Mouse (Mus musculus) heart, embryonic 11.5 days (tissue): ENCODE measurements around the gene Rab21. TPM values are rescaled to one million over a fixed set of nuclear protein-coding genes. Genes with fewer than 3 reads are reported as not detected.
"Not testable (repeated sequence)": the region's sequence is repeated elsewhere in the genome, so short reads cannot be mapped to it uniquely, and the experiment has no call there.

ENCODE experiments used
- ATAC-seq: fragments of 200-750 bp; cut with Nextera tagmentation; replicated peaks from 2 replicates; pipeline ENCODE4 v1.8.0; 2017; ENCODE audit warnings: moderate library complexity; ENCODE audit not compliant: insufficient number of reproducible peaks, low FRiP score, low TSS enrichment
- H3K27ac ChIP-seq: fragments of 300-500 bp; sonication (generic); 2 replicates; pipeline ENCODE4 v1.5.1; 2014; ENCODE audit warnings: mild to moderate bottlenecking, low read depth, low read length
- H3K27me3 ChIP-seq: fragments of 300-500 bp; sonication (generic); 2 replicates; pipeline ENCODE4 v1.6.1; 2014; ENCODE audit warnings: mild to moderate bottlenecking, low read length, mixed read lengths; ENCODE audit not compliant: control insufficient read depth, insufficient read depth
- H3K36me3 ChIP-seq: fragments of 300-500 bp; sonication (generic); 2 replicates; pipeline ENCODE4 v1.6.1; 2014; ENCODE audit warnings: mild to moderate bottlenecking, low read length, moderate library complexity, mixed read lengths; ENCODE audit not compliant: control insufficient read depth, insufficient read depth
- H3K4me1 ChIP-seq: fragments of 300-500 bp; sonication (generic); 2 replicates; pipeline ENCODE4 v1.6.1; 2014; ENCODE audit warnings: low read length; ENCODE audit not compliant: control insufficient read depth, insufficient read depth
- H3K4me2 ChIP-seq: fragments of 300-500 bp; sonication (generic); 2 replicates; pipeline ENCODE4 v1.6.1; 2014; ENCODE audit warnings: mild to moderate bottlenecking, moderate library complexity
- H3K4me3 ChIP-seq: fragments of 300-500 bp; sonication (generic); 2 replicates; pipeline ENCODE4 v1.5.1; 2014; ENCODE audit warnings: low read depth, low read length
- H3K9ac ChIP-seq: fragments of 300-500 bp; sonication (generic); 2 replicates; pipeline ENCODE4 v1.6.1; 2014; ENCODE audit warnings: mild to moderate bottlenecking, low read depth, low read length, moderate library complexity
- H3K9me3 ChIP-seq: fragments of 300-500 bp; sonication (generic); replicated peaks from 2 replicates; pipeline ENCODE4 v1.6.1; 2016; ENCODE audit warnings: low read length; ENCODE audit not compliant: control insufficient read depth
- WGBS: fragments of 180-500 bp; shearing (Covaris S2); extraction: QIAGEN DNeasy Blood & Tissue Kit; methylation state at CpG from one replicate; pipeline ENCODE4 v1.1.7; 2014; ENCODE audit not compliant: insufficient replicate concordance; 5-methylcytosine and 5-hydroxymethylcytosine counted together
- polyA plus RNA-seq: library from polyadenylated mRNA; unstranded; fragments of >200 nt; fragmentation: Nextera tagmentation; extraction: Ambion mirVana; gene quantifications from 2 replicates; pipeline ENCODE4 v1.2.1, GENCODE M21; 2014

The Rab21 gene
- polyA plus RNA-seq, 1 experiment from 2014 or later = 10.3 TPM

DNA sequence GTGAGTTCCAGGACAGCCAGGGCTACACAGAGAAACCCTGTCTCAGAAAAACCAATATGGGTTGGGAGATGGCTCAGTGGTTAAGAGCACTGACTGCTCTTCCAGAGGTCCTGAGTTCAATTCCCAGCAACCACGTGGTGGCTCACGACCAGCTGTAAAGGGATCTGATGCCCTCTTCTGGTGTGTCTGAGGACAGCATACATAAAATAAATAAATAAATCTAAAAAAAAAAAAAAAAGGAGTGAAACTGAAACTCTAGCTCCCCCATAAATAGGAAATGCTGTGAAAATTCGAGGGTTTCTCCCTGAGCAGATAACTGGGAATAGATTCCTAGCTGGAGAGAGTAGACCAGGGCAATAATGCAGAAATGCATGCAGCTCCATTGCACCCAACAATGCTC, 3.0 kb upstream of the Rab21 start:
- 56% methylated on average over 3 of the region's 3 CpGs for WGBS
- H3K4me3 ChIP-seq, H3K27me3 ChIP-seq, H3K9me3 ChIP-seq, H3K9ac ChIP-seq, H3K4me1 ChIP-seq, H3K27ac ChIP-seq, H3K4me2 ChIP-seq, H3K36me3 ChIP-seq, ATAC-seq: not testable (repeated sequence)

- no peaks in the 10 kb centered on the region for H3K9me3 ChIP-seq
- no peak for ATAC-seq
- H3K4me1 ChIP-seq = peaks cover 23% of the 10 kb centered on the region
- WGBS = 41% methylated on average over 11 of the region's 11 CpGs
- peak overlapping the region; percentile 75 for H3K4me2 ChIP-seq
- no peaks in the 10 kb centered on the region for H3K27me3 ChIP-seq
- H3K36me3 ChIP-seq = no peaks in the 10 kb centered on the region
- H3K9ac ChIP-seq = peak overlapping the region; percentile 95
- H3K27ac ChIP-seq = peak overlapping the region; percentile 98
- peak overlapping the region; percentile 95 for H3K4me3 ChIP-seq
Measured at GRCm38 (mm10) chr10:115316313-115316712, 919 bp upstream of the Rab21 start.

DNA sequence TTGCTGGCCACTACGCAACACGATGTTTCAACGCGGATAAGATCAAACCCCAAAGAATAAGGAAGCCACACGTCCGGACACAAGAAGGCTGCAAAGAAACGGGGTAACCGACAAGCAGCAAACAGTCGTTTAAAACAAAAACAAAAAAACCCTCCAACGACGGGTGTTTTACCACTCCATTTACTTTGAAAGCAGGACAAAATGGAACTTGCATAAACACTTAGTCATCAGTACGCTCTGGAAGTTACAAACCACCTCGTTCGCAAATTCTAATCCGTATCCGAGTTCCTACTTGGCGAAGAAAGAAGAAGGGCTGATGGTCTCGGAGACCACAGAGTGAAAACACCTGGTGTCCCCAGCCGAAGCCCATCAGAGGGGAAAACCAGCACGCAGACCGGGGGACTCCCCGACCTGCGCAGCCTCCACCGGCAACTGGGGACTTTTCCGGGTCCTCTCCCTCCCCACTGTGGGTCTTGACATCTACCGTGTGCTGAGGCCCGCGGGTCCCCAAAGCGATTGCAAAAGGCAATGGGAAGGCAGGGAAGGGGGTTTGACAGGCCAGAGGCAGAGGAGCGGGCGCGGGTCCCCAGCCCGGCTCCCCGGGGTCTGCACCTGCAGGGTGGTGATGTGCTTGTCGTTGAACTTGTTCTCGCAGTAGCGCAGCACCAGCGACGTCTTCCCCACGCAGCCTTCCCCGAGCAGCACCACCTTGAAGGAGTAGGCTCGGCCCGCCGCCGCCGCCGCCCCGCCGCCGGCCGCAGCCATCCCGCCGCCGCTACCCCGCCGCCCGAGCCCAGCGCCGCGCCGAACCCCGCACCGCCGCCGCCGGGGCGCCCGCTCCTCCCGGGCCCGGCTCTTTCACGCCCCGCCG, 577 bp downstream of the Rab21 start:
- Histone ChIP-seq H3K4me1 (peaks cover 30% of the 10 kb centered on the region), H3K27me3 (no peaks in the 10 kb centered on the region), H3K4me3 (peak overlapping the region; percentile 95), H3K36me3 (no peaks in the 10 kb centered on the region), H3K9ac (peak overlapping the region; percentile 95), H3K9me3 (no peaks in the 10 kb centered on the region), H3K4me2 (peak overlapping the region; percentile 75), H3K27ac (peak overlapping the region; percentile 98)
- WGBS = under 1% methylated on average over 61 of the region's 73 CpGs
- ATAC-seq = peak; percentile 65

DNA sequence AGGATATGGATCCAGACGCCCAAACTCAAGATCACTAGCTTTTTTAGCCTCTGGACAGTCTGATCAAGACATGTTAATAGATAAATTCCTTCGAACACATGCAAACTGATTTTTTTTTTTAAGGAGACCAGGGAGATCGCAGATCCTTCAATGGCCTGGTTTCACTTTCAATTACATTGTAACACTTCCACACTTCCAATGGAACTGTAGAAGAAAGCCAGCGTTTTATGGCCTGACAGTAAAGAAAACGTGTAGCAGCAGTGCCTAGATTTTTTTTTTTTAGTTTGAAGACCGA, 1.2 kb downstream of the Rab21 start:
- peak overlapping the region; percentile 95 for H3K4me3 ChIP-seq
- H3K4me1 ChIP-seq = peaks cover 30% of the 10 kb centered on the region
- no peaks in the 10 kb centered on the region for H3K9me3 ChIP-seq
- peak overlapping the region; percentile 75 for H3K4me2 ChIP-seq
- no peaks in the 10 kb centered on the region for H3K27me3 ChIP-seq
- no peaks in the 10 kb centered on the region for H3K36me3 ChIP-seq
- H3K9ac ChIP-seq = peak overlapping the region; percentile 95
- ATAC-seq = no peak
- WGBS = 21% methylated on average over 6 of the region's 6 CpGs
- no peak overlapping the region for H3K27ac ChIP-seq

DNA sequence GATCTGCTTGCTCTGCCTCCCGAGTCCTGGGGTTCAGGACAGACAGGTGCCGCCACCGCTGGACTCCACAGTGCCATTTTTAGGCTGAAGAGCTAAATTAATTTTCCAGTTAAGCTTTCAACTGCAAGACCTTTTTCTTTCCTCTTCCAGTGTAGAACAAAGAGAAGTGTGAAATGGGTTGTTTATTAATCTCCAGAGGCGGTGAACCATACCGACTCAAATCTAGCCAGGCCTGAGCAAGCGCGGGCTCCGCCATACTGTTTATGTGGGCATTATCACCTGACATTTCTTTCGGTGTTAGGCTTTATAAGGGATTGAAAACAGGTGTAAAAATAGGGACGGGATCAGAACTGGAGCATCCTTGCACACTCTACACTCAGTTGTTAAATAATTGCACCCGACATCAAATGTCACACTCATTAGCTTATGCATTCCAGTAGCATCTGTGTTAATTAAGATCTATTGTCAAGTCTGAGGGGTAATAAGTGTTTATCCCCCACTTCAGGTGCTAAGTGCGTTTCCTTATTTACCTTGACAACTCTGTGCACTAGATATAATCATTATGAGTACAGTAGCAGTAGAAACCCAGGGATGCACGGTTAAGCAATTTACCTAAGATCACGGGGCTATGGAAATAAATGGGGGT, 1.6 kb downstream of the Rab21 start:
- Histone ChIP-seq H3K27ac (no peak overlapping the region), H3K9ac (peak overlapping the region; percentile 95; the same call in 1 of the 2 replicates), H3K36me3 (no peaks in the 10 kb centered on the region), H3K4me1 (peaks cover 32% of the 10 kb centered on the region), H3K9me3 (no peaks in the 10 kb centered on the region), H3K4me2 (peak overlapping the region; percentile 75), H3K4me3 (peak overlapping the region; percentile 95), H3K27me3 (no peaks in the 10 kb centered on the region)
- no peak for ATAC-seq
- 81% methylated on average over 14 of the region's 14 CpGs for WGBS

DNA sequence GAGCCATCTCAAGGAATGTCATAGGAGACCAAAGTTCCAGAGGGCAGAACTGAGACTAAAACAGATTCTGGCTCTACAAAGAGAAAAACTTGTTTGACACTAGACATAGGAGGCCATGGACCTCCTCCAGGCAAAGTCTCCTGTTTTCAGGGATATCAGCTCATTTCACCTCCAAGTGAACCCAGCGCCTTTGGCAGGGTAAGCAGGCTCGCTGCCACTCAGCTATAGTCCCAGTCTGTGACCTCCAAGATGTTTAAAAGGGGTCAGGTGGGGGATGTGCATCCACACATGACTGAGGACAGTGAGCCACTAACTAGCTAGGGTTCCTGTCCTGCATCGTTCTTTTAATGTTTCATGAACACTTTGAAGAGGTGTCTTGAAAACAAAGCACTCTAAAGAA, 2.7 kb downstream of the Rab21 start:
- peaks cover 32% of the 10 kb centered on the region for H3K4me1 ChIP-seq
- no peaks in the 10 kb centered on the region for H3K36me3 ChIP-seq
- peak overlapping the region; percentile 75 for H3K4me2 ChIP-seq
- no peaks in the 10 kb centered on the region for H3K27me3 ChIP-seq
- no peak overlapping the region for H3K9ac ChIP-seq
- WGBS = 41% methylated on average over 3 of the region's 3 CpGs
- H3K9me3 ChIP-seq = no peaks in the 10 kb centered on the region
- no peak overlapping the region for H3K27ac ChIP-seq
- H3K4me3 ChIP-seq = no peak overlapping the region
- no peak for ATAC-seq

DNA sequence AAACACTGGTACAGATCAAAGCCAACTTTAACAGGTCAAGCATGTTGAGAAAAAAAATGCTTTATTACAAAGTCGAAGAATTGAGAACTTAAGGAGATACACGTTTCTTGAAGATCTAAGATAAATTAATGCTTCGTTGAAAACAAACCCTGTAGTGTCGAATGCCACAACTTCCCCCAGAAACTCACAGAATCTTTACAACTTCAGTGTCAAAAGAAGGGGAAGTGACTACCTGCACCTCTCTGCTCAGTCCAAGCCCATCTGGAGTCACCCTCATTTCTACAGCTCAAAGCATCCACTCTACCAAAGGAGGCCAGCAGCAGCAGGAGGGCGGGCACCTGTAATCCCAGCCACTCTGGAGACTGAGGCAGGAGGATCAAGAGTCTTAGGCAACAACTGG, 3.2 kb downstream of the Rab21 start:
- no peak overlapping the region for H3K4me2 ChIP-seq
- H3K27ac ChIP-seq = no peak overlapping the region
- H3K9me3 ChIP-seq = no peaks in the 10 kb centered on the region
- 83% methylated on average over 5 of the region's 5 CpGs for WGBS
- no peaks in the 10 kb centered on the region for H3K36me3 ChIP-seq
- H3K4me1 ChIP-seq = peaks cover 32% of the 10 kb centered on the region
- no peak for ATAC-seq
- H3K27me3 ChIP-seq = no peaks in the 10 kb centered on the region
- H3K4me3 ChIP-seq = no peak overlapping the region
- no peak overlapping the region for H3K9ac ChIP-seq

GRCm38 (mm10) chr10:115311263-115311965, 4.0 kb downstream of the Rab21 start:
- Histone ChIP-seq H3K27me3 (no peaks in the 10 kb centered on the region), H3K4me2 (no peak overlapping the region), H3K9ac (no peak overlapping the region), H3K4me1 (peaks cover 31% of the 10 kb centered on the region), H3K27ac (no peak overlapping the region), H3K4me3 (no peak overlapping the region), H3K36me3 (no peaks in the 10 kb centered on the region), H3K9me3 (no peaks in the 10 kb centered on the region)
- WGBS = 86% methylated on average over 14 of the region's 14 CpGs
- no peak for ATAC-seq
